Mouse (Mus musculus): ENCODE measurements around the gene Ilk. TPM values are rescaled to one million over a fixed set of nuclear protein-coding genes. Genes with fewer than 3 reads are reported as not detected.

Gene Ilk
- total RNA-seq, 2 experiments from 2014 or later, result 75.7 to 77.6 TPM

- intact Hi-C loops (cut with DNase I), result no loop called here
- DNase-seq (ENCODE audit: low spot score in 2 of 2), result no peak
Observed at GRCm38 (mm10) chr7:105777316-105777715, 40.9 kb downstream of the Ilk start.

GRCm38 (mm10) chr7:105777797-105778552 is 41.6 kb downstream of the Ilk start:
- intact Hi-C loops (cut with DNase I), result no loop called here
- no peak for DNase-seq (ENCODE audit: low spot score in 2 of 2)

GRCm38 (mm10) chr7:105778553-105779265 is 42.3 kb downstream of the Ilk start:
- intact Hi-C loops (cut with DNase I), result no loop called here
- DNase-seq (ENCODE audit: low spot score in 2 of 2), result peak in 1 of 2 experiments; percentile 58

GRCm38 (mm10) chr7:105783861-105784260 is 47.5 kb downstream of the Ilk start:
- intact Hi-C loops (cut with DNase I), result no loop called here
- no peak for DNase-seq (ENCODE audit: low spot score in 2 of 2)

GRCm38 (mm10) chr7:105784556-105784955 is 48.2 kb downstream of the Ilk start:
- no peak for DNase-seq (ENCODE audit: low spot score in 2 of 2)

GRCm38 (mm10) chr7:105786506-105787284 is 50.3 kb downstream of the Ilk start:
- intact Hi-C loops (cut with DNase I), result no loop called here
- no peak for DNase-seq (ENCODE audit: low spot score in 2 of 2)

More at GRCm38 (mm10) chr7:105784556-105784955, 48.2 kb downstream of the Ilk start:
- intact Hi-C loops (cut with DNase I), result no loop called here

- intact Hi-C loops (cut with DNase I), result no loop called here
- DNase-seq (ENCODE audit: low spot score in 2 of 2), result no peak
Observed at GRCm38 (mm10) chr7:105787285-105788140, 51.1 kb downstream of the Ilk start, which contains the start of gene Dchs1. TSS of gene Dchs1 (minus strand) at chr7:105787654.

DNA sequence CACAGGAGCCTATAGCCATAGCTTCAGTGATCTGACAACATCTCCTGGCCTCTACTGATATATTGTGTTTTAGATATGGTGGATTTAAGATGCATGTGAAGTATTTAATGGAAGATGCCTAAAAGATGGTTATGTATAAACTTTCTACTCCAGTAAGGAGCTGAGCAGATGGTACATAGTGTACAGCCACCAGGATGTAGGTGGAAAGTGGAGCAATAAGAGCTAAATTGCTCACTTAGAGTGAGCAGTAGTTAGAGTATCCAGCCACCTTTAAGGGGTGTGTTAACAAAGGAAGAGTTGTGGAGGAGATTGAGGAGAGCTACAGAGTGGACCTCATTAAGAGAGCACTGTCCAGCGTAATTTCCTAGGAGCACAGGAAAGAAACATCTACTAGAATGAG is 54.8 kb downstream of the Ilk start:
- DNase-seq (ENCODE audit: low spot score in 2 of 2), result peak in 1 of 2 experiments; percentile 54
- intact Hi-C loops (cut with DNase I), result no loop called here

Other genes with a start within 250 kb of the Ilk start
- gene Smpd1, start 182.2 kb upstream of the Ilk start, total RNA-seq (2021), result 100 to 1,000 TPM; 103 to 111 TPM
- gene Apbb1, start 154.9 kb upstream of the Ilk start, total RNA-seq (2021), result 100 to 1,000 TPM; 433 to 466 TPM
- under 1 TPM; 0.39 to 0.55 TPM for gene Hpx, start 136.5 kb upstream of the Ilk start, total RNA-seq (2021)
- 100 to 1,000 TPM; 149 to 152 TPM for gene Trim3, start 103.0 kb upstream of the Ilk start, total RNA-seq (2021)
- 10 to 100 TPM; 62.8 to 69.2 TPM for gene Timm10b, start 96.5 kb upstream of the Ilk start, total RNA-seq (2021)
- 100 to 1,000 TPM; 102 to 106 TPM for gene Arfip2, start 96.2 kb upstream of the Ilk start, total RNA-seq (2021)
- 10 to 100 TPM in 1 of 2 experiments, 1 to 10 TPM in 1; 9.9 to 18.2 TPM for gene Gm45799, start 96.0 kb upstream of the Ilk start, total RNA-seq (2021)
- 1 to 10 TPM; 4.6 to 5.6 TPM for gene Dnhd1, start 85.8 kb upstream of the Ilk start, total RNA-seq (2021)
- 10 to 100 TPM; 11.0 to 12.6 TPM for gene Rrp8, start 793 bp downstream of the Ilk start, total RNA-seq (2021)
- gene Taf10, start 7.8 kb downstream of the Ilk start, total RNA-seq (2021), result 100 to 1,000 TPM; 116 to 119 TPM
- 10 to 100 TPM; 54.2 to 60.3 TPM for gene Tpp1, start 15.6 kb downstream of the Ilk start, total RNA-seq (2021)
- gene Dchs1, start 51.1 kb downstream of the Ilk start, total RNA-seq (2021), result 10 to 100 TPM; 10.9 to 11.3 TPM
- gene Mrpl17, start 74.5 kb downstream of the Ilk start, total RNA-seq (2021), result 100 to 1,000 TPM in 1 of 2 experiments, 10 to 100 TPM in 1; 98.3 to 105 TPM
- 1 to 10 TPM in 1 of 2 experiments, under 1 TPM in 1; 0.92 to 1.1 TPM for gene Gm4070, start 217.4 kb downstream of the Ilk start, total RNA-seq (2021)

Data from left cerebral cortex, postnatal 25 days (tissue).